Mouse (Mus musculus) midbrain, embryonic 14.5 days (tissue): Measurements from ENCODE around the gene Fuca1. TPM values are rescaled to one million over a fixed set of nuclear protein-coding genes. Genes with fewer than 3 reads are reported as not detected.

Experiments used
- ATAC-seq: fragments of 200-750 bp; cut with Nextera tagmentation; 2 replicates; pipeline ENCODE4 v1.8.0; 2017; ENCODE audit warnings: moderate number of reproducible peaks, moderate library complexity; ENCODE audit not compliant: low FRiP score, low TSS enrichment
- DNase-seq: peaks from one replicate; pipeline ENCODE4 v3.0.0-alpha.2; 2015
- H3K27ac ChIP-seq: fragments of 300-500 bp; sonication (generic); replicated peaks from 2 replicates; pipeline ENCODE4 v1.5.1; 2014; ENCODE audit warnings: mild to moderate bottlenecking, low read depth, low read length, moderate library complexity
- H3K27me3 ChIP-seq: fragments of 300-500 bp; sonication (generic); 2 replicates; pipeline ENCODE4 v1.6.1; 2014; ENCODE audit warnings: low read length, control low read depth, mixed read lengths; ENCODE audit not compliant: control insufficient read depth, insufficient read depth
- H3K36me3 ChIP-seq: fragments of 300-500 bp; sonication (generic); 2 replicates; pipeline ENCODE4 v1.6.1; 2014; ENCODE audit warnings: low read length, control low read depth; ENCODE audit not compliant: control insufficient read depth, insufficient read depth
- H3K4me1 ChIP-seq: fragments of 300-500 bp; sonication (generic); 2 replicates; pipeline ENCODE4 v1.6.1; 2014; ENCODE audit warnings: mild to moderate bottlenecking, antibody characterized with exemption, low read length, control low read depth; ENCODE audit not compliant: control insufficient read depth, insufficient read depth
- H3K4me2 ChIP-seq: fragments of 300-500 bp; sonication (generic); 2 replicates; pipeline ENCODE4 v1.6.1; 2014; ENCODE audit warnings: mild to moderate bottlenecking, low read length, moderate library complexity
- H3K4me3 ChIP-seq: fragments of 300-500 bp; sonication (generic); replicated peaks from 2 replicates; pipeline ENCODE4 v1.5.1; 2014; ENCODE audit warnings: low read depth, low read length
- H3K9ac ChIP-seq: fragments of 300-500 bp; sonication (generic); replicated peaks from 2 replicates; pipeline ENCODE4 v1.6.1; 2014; ENCODE audit warnings: mild to moderate bottlenecking, low read length, moderate library complexity
- H3K9me3 ChIP-seq: fragments of 300-500 bp; sonication (generic); 2 replicates; pipeline ENCODE4 v1.6.1; 2016; ENCODE audit warnings: low read length, control low read depth, mixed read lengths; ENCODE audit not compliant: control insufficient read depth
- WGBS: fragments of 180-500 bp; shearing (Covaris S2); extraction: QIAGEN DNeasy Blood & Tissue Kit; methylation state at CpG from one replicate; pipeline ENCODE4 v1.1.7; 2014; 5-methylcytosine and 5-hydroxymethylcytosine counted together
- polyA plus RNA-seq: library from polyadenylated mRNA; unstranded; fragments of >200 nt; fragmentation: Nextera tagmentation; extraction: Ambion mirVana; gene quantifications from 2 replicates; pipeline ENCODE4 v1.2.1, GENCODE M21; 2014

The Fuca1 gene
- polyA plus RNA-seq, 1 experiment from 2014 or later = 62.7 TPM

- no peak for DNase-seq
- H3K27ac ChIP-seq = no peak overlapping the region
- no peaks in the 10 kb centered on the region for H3K9me3 ChIP-seq
- H3K4me2 ChIP-seq = no peak overlapping the region
- H3K9ac ChIP-seq = no peak overlapping the region
- no peaks in the 10 kb centered on the region for H3K27me3 ChIP-seq
- WGBS = 94% methylated on average over 12 of the region's 12 CpGs
- H3K36me3 ChIP-seq = no peaks in the 10 kb centered on the region
- H3K4me1 ChIP-seq = no peaks in the 10 kb centered on the region
- ATAC-seq = no peak
- H3K4me3 ChIP-seq = no peak overlapping the region
Observed at GRCm38 (mm10) chr4:135885676-135886075, 34.9 kb upstream of the Fuca1 start.

- ATAC-seq = no peak
Observed at GRCm38 (mm10) chr4:135886184-135886583, 34.4 kb upstream of the Fuca1 start.

GRCm38 (mm10) chr4:135888448-135889057, 32.0 kb upstream of the Fuca1 start:
- ATAC-seq = no peak
- WGBS = 95% methylated on average over 24 of the region's 24 CpGs

More at GRCm38 (mm10) chr4:135886184-135886583, 34.4 kb upstream of the Fuca1 start:
- no peaks in the 10 kb centered on the region for H3K4me1 ChIP-seq
- no peak for DNase-seq
- H3K9me3 ChIP-seq = no peaks in the 10 kb centered on the region
- H3K9ac ChIP-seq = no peak overlapping the region
- no peaks in the 10 kb centered on the region for H3K27me3 ChIP-seq
- H3K27ac ChIP-seq = no peak overlapping the region
- no peak overlapping the region for H3K4me2 ChIP-seq
- WGBS = 85% methylated on average over 4 of the region's 4 CpGs
- H3K4me3 ChIP-seq = no peak overlapping the region
- no peaks in the 10 kb centered on the region for H3K36me3 ChIP-seq

GRCm38 (mm10) chr4:135889146-135889883, 31.2 kb upstream of the Fuca1 start:
- H3K4me3 ChIP-seq = no peak overlapping the region
- ATAC-seq (no peak), DNase-seq (peak; percentile 7)
- no peaks in the 10 kb centered on the region for H3K27me3 ChIP-seq
- H3K4me1 ChIP-seq = no peaks in the 10 kb centered on the region
- H3K36me3 ChIP-seq = no peaks in the 10 kb centered on the region
- no peak overlapping the region for H3K9ac ChIP-seq
- 85% methylated on average over 7 of the region's 7 CpGs for WGBS
- no peak overlapping the region for H3K4me2 ChIP-seq
- H3K27ac ChIP-seq = no peak overlapping the region
- no peaks in the 10 kb centered on the region for H3K9me3 ChIP-seq

More at GRCm38 (mm10) chr4:135888448-135889057, 32.0 kb upstream of the Fuca1 start:
- Histone ChIP-seq H3K4me1 (no peaks in the 10 kb centered on the region), H3K4me2 (no peak overlapping the region), H3K9ac (no peak overlapping the region), H3K9me3 (no peaks in the 10 kb centered on the region), H3K27me3 (no peaks in the 10 kb centered on the region), H3K4me3 (no peak overlapping the region), H3K27ac (no peak overlapping the region), H3K36me3 (no peaks in the 10 kb centered on the region)
- DNase-seq = no peak

GRCm38 (mm10) chr4:135889884-135890283, 30.7 kb upstream of the Fuca1 start:
- Histone ChIP-seq H3K4me2 (no peak overlapping the region), H3K36me3 (no peaks in the 10 kb centered on the region), H3K4me1 (no peaks in the 10 kb centered on the region), H3K27ac (no peak overlapping the region), H3K9ac (no peak overlapping the region), H3K4me3 (no peak overlapping the region), H3K27me3 (no peaks in the 10 kb centered on the region), H3K9me3 (no peaks in the 10 kb centered on the region)
- WGBS = 6% methylated on average over 4 of the region's 4 CpGs
- ATAC-seq (peak; percentile 48; the same call in 1 of the 2 replicates), DNase-seq (peak; percentile 82)

GRCm38 (mm10) chr4:135891539-135891938, 29.0 kb upstream of the Fuca1 start:
- Histone ChIP-seq H3K9me3 (no peaks in the 10 kb centered on the region), H3K27ac (no peak overlapping the region), H3K4me2 (no peak overlapping the region), H3K4me3 (no peak overlapping the region), H3K27me3 (no peaks in the 10 kb centered on the region), H3K36me3 (no peaks in the 10 kb centered on the region), H3K9ac (no peak overlapping the region), H3K4me1 (no peaks in the 10 kb centered on the region)
- WGBS = 81% methylated on average over 2 of the region's 2 CpGs
- no peak for ATAC-seq
- DNase-seq = no peak

GRCm38 (mm10) chr4:135892884-135893283, 27.7 kb upstream of the Fuca1 start:
- no peaks in the 10 kb centered on the region for H3K36me3 ChIP-seq
- no peaks in the 10 kb centered on the region for H3K27me3 ChIP-seq
- 80% methylated on average over 4 of the region's 4 CpGs for WGBS
- no peak overlapping the region for H3K4me2 ChIP-seq
- ATAC-seq (no peak), DNase-seq (no peak)
- H3K4me1 ChIP-seq = no peaks in the 10 kb centered on the region
- H3K9ac ChIP-seq = no peak overlapping the region
- no peaks in the 10 kb centered on the region for H3K9me3 ChIP-seq
- H3K27ac ChIP-seq = no peak overlapping the region
- H3K4me3 ChIP-seq = no peak overlapping the region

GRCm38 (mm10) chr4:135895071-135895571, 25.4 kb upstream of the Fuca1 start, which contains the start of gene Cnr2:
Cnr2 (plus strand) TSS chr4:135895394.
- Histone ChIP-seq H3K27me3 (no peaks in the 10 kb centered on the region), H3K4me2 (no peak within 1 kb of the TSS), H3K27ac (no peak within 1 kb of the TSS), H3K9me3 (no peaks in the 10 kb centered on the region), H3K4me3 (no peak within 1 kb of the TSS), H3K4me1 (no peaks in the 10 kb centered on the region), H3K36me3 (no peaks in the 10 kb centered on the region), H3K9ac (no peak within 1 kb of the TSS)
- DNase-seq (no peak), ATAC-seq (no peak)
- WGBS = 56% methylated on average over 8 of the region's 8 CpGs

- ATAC-seq (no peak), DNase-seq (no peak)
Observed at GRCm38 (mm10) chr4:135896157-135896556, 24.4 kb upstream of the Fuca1 start.

More at GRCm38 (mm10) chr4:135896157-135896556, 24.4 kb upstream of the Fuca1 start:
- Histone ChIP-seq H3K27me3 (no peaks in the 10 kb centered on the region), H3K36me3 (no peaks in the 10 kb centered on the region), H3K4me3 (no peak overlapping the region), H3K9me3 (no peaks in the 10 kb centered on the region), H3K4me2 (no peak overlapping the region), H3K9ac (no peak overlapping the region), H3K4me1 (no peaks in the 10 kb centered on the region), H3K27ac (no peak overlapping the region)
- 81% methylated on average over 6 of the region's 6 CpGs for WGBS
